Mouse (Mus musculus) heart, adult 2 months (tissue): ENCODE data around the gene Prss8. TPM values are rescaled to one million over a fixed set of nuclear protein-coding genes. Genes with fewer than 3 reads are reported as not detected.
A peak's percentile ranks its signal among the peaks of the same experiment; 100 is the strongest.

Source experiments
- DNase-seq, 2 experiments: peaks; one replicate each; pipeline ENCODE4 v3.0.0; 2021
- H3K27ac ChIP-seq: fragments of 200-600 bp; 2 replicates; pipeline ENCODE4 v1.8.1; 2022
- H3K27me3 ChIP-seq: fragments of 200-500 bp; 2 replicates; pipeline ENCODE4 v1.6.1; 2012; ENCODE audit warnings: mild to moderate bottlenecking, low read length, inconsistent platforms, mixed read lengths; ENCODE audit not compliant: control insufficient read depth, insufficient read depth
- H3K36me3 ChIP-seq: fragments of 200-500 bp; 2 replicates; pipeline ENCODE4 v1.6.1; 2012; ENCODE audit warnings: low read length, inconsistent platforms; ENCODE audit not compliant: control insufficient read depth, insufficient read depth
- H3K4me1 ChIP-seq: fragments of 200-500 bp; 2 replicates; pipeline ENCODE4 v1.6.1; 2011; ENCODE audit warnings: low read length; ENCODE audit not compliant: control insufficient read depth, insufficient read depth
- H3K4me3 ChIP-seq: fragments of 200-600 bp; 2 replicates; pipeline ENCODE4 v1.8.1; 2022
- H3K79me2 ChIP-seq: fragments of 200-500 bp; replicated peaks from 2 replicates; pipeline ENCODE4 v1.6.1; 2012; ENCODE audit warnings: mild to moderate bottlenecking, inconsistent platforms, low read length, moderate library complexity, mixed read lengths; ENCODE audit not compliant: control insufficient read depth, insufficient read depth
- H3K9ac ChIP-seq: fragments of 200-500 bp; 2 replicates; pipeline ENCODE4 v1.6.1; 2012; ENCODE audit warnings: low read depth, mild to moderate bottlenecking, control low read depth, inconsistent platforms, low read length, mixed read lengths
- CTCF ChIP-seq: fragments of 200-600 bp; IDR thresholded peaks from 2 replicates; pipeline ENCODE4 v1.8.1; 2022; ENCODE audit warnings: antibody characterized with exemption, mild to moderate bottlenecking, moderate library complexity
- EP300 ChIP-seq: fragments of 200-500 bp; IDR thresholded peaks from 2 replicates; pipeline ENCODE4 v1.6.1; 2011; ENCODE audit warnings: low read depth, low read length, control low read depth; ENCODE audit not compliant: insufficient read depth
- POLR2A ChIP-seq: fragments of 200-500 bp; IDR thresholded peaks from 2 replicates; pipeline ENCODE4 v1.6.1; 2011; ENCODE audit warnings: mild to moderate bottlenecking, low read depth, low read length, control low read depth; ENCODE audit not compliant: insufficient read depth
- WGBS: fragments of 180-500 bp; shearing (Covaris S2); methylation state at CpG from one replicate; pipeline ENCODE4 v1.1.7; 2018; 5-methylcytosine and 5-hydroxymethylcytosine counted together
- intact Hi-C: fragments of 180-260 bp; cut with DNase I; formaldehyde crosslinking; loops from one replicate; pipeline ENCODE4 v1.15.1; 2025
- polyA plus RNA-seq: library from polyadenylated mRNA; depleted of rRNA; stranded (reverse); fragments of >200 nt; gene quantifications from 2 replicates; pipeline ENCODE4 v1.2.3, GENCODE M21; 2012
- total RNA-seq, 2 experiments: library from RNA; stranded (reverse); gene quantifications; 2 replicates each; pipeline ENCODE4 v1.2.3; 2021

Prss8 gene
- total and polyA plus RNA-seq, 3 experiments = 1.1 TPM; not detected in 2

- TF ChIP-seq POLR2A (peak; percentile 82), CTCF (peak; percentile 61), EP300 (peak; percentile 81)
- peak within 1 kb of the TSS; percentile 59 for H3K9ac ChIP-seq
- peaks cover 2% of the 10 kb centered on the region for H3K4me1 ChIP-seq
- no peaks in the 10 kb centered on the region for H3K27me3 ChIP-seq
- WGBS = under 1% methylated on average over 26 of the region's 26 CpGs
- no peaks in the 10 kb centered on the region for H3K36me3 ChIP-seq
- H3K27ac ChIP-seq = peak within 1 kb of the TSS; percentile 75
- H3K79me2 ChIP-seq = no peaks in the 10 kb centered on the region
- intact Hi-C loops = no loop called here
- H3K4me3 ChIP-seq = peak within 1 kb of the TSS; percentile 72
- DNase-seq = peak; percentile 95 to 97
These were observed 34.5 kb downstream of the Prss8 start, which contains the start of the genes Gm21974 and Vkorc1 for GRCm38 (mm10) chr7:127895442-127895841. Gene Gm21974 (minus strand): TSS chr7:127895454. Gene Vkorc1 (minus strand): TSS chr7:127895617.

GRCm38 (mm10) chr7:127894480-127894879 lies 35.4 kb downstream of the Prss8 start:
- TF ChIP-seq POLR2A (no peak), CTCF (no peak), EP300 (no peak)
- 72% methylated on average over 5 of the region's 5 CpGs for WGBS
- H3K27ac ChIP-seq = no peak overlapping the region; the same call in 1 of the 2 replicates

DNA sequence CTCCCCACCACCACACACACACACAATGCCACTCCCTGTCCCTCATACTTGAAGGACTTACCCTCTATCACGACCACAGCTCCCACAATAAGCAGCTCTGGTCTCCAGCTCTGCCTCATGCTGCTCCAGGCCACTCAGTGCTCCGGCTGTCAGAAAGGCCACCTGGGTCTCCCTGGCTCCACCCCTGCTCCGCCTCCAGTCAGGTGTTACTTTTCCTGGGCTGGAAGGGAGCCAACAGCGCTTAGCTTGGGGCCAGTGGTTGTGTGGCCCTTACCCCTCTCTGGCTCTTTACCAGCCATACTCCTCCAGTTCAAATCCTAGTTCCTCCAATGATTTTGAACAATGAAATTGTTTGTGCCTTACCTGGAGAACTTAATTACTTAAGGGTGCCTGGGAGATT lies 39.1 kb downstream of the Prss8 start, which contains the start of gene Prss53:
Gene Prss53, minus strand, starts transcription at position 173 of the 400 bp plus-strand sequence.
- DNase-seq = no peak
- TF ChIP-seq CTCF = no peak
- no peak for TF ChIP-seq EP300
- TF ChIP-seq POLR2A = no peak
- Histone ChIP-seq H3K27ac (no peak within 1 kb of the TSS), H3K79me2 (no peaks in the 10 kb centered on the region), H3K4me1 (no peaks in the 10 kb centered on the region; the same call in none of the 2 replicates), H3K27me3 (no peaks in the 10 kb centered on the region), H3K9ac (no peak within 1 kb of the TSS), H3K4me3 (no peak within 1 kb of the TSS), H3K36me3 (no peaks in the 10 kb centered on the region)
- 59% methylated on average over 4 of the region's 4 CpGs for WGBS
- intact Hi-C loops = no loop called here

More at GRCm38 (mm10) chr7:127894480-127894879, 35.4 kb downstream of the Prss8 start:
- Histone ChIP-seq H3K36me3 (no peaks in the 10 kb centered on the region), H3K9ac (no peak overlapping the region), H3K27me3 (no peaks in the 10 kb centered on the region), H3K79me2 (no peaks in the 10 kb centered on the region), H3K4me1 (peaks cover 2% of the 10 kb centered on the region), H3K4me3 (peak overlapping the region; percentile 72; the same call in 1 of the 2 replicates)
- intact Hi-C loops = no loop called here
- no peak for DNase-seq

DNA sequence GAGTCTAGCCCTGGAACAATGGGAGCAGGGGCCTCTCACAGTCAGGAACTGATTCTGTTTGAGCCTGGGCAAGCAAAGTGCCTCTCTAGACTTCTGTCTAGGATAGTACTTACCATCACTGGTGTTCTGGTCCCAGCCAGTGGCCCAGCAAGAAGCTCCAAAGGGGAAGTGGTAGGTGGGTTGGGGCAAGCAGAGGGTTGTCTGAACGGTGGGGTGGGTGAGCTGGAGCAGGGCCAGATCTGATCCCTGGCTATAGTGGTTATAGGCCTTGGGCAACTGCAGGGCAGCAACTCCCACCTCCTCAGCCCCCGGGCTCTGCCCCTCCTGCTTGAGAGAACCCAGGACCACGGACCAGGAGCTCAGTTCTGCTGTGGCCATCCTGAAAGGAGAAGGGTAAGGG lies 41.1 kb downstream of the Prss8 start:
- H3K27me3 ChIP-seq = no peaks in the 10 kb centered on the region
- no peak overlapping the region for H3K27ac ChIP-seq
- no peak overlapping the region for H3K4me3 ChIP-seq
- no peak for DNase-seq
- no peaks in the 10 kb centered on the region for H3K79me2 ChIP-seq
- peaks cover 3% of the 10 kb centered on the region for H3K4me1 ChIP-seq
- WGBS = 51% methylated on average over 3 of the region's 3 CpGs
- H3K9ac ChIP-seq = no peak overlapping the region
- TF ChIP-seq EP300 = no peak
- no peak for TF ChIP-seq POLR2A
- no peak for TF ChIP-seq CTCF
- intact Hi-C loops = no loop called here
- no peaks in the 10 kb centered on the region for H3K36me3 ChIP-seq

DNA sequence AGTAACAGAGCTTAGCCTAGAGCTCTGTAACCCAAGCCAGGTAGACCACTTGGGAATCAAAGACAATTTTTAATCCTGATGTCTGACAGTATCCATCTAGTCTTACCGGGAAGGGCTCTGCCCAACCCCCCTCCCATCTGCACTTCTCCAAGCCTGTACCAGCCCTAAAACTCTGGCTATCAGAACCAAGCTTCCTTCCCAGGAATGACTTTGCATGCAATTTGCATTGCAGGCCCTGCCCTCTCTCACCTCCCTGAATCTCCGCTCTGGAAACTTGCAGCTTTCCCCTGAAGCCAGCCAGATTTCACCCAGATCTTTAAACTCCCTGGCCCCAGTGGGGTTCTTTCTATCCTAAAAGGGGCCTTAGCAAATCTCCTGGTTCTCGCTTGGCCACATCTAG lies 42.1 kb downstream of the Prss8 start:
- Histone ChIP-seq H3K36me3 (no peaks in the 10 kb centered on the region), H3K4me3 (no peak overlapping the region), H3K4me1 (peaks cover 3% of the 10 kb centered on the region), H3K79me2 (peaks cover 2% of the 10 kb centered on the region), H3K27ac (no peak overlapping the region), H3K27me3 (no peaks in the 10 kb centered on the region), H3K9ac (no peak overlapping the region)
- TF ChIP-seq CTCF (no peak), EP300 (no peak), POLR2A (no peak)
- 80% methylated on average over 3 of the region's 3 CpGs for WGBS
- no peak for DNase-seq
- intact Hi-C loops = no loop called here

DNA sequence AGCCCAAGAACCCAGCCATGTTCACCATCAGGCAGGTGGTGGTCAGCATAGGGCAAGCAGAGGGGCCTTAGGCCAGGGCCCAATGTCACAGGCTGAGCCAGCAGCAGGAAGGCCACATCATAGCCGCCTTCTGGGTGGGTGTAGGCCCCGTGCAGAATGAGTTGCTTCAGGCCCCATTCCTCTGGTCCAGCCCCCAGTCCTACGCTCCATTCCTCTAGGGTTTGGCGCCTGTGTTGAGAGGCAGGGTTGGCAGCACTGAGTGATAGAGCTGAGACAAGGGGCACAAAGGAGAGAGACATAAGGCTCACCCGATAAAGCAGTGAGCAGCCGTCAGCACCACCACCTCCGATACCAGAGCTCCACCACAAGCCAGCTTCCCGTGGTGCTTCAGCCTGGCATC lies 42.7 kb downstream of the Prss8 start:
- DNase-seq = no peak
- 76% methylated on average over 8 of the region's 8 CpGs for WGBS
- Histone ChIP-seq H3K4me1 (peaks cover 3% of the 10 kb centered on the region), H3K4me3 (no peak overlapping the region), H3K79me2 (peaks cover 3% of the 10 kb centered on the region), H3K27me3 (no peaks in the 10 kb centered on the region), H3K9ac (no peak overlapping the region), H3K36me3 (no peaks in the 10 kb centered on the region), H3K27ac (no peak overlapping the region)
- intact Hi-C loops = no loop called here
- TF ChIP-seq POLR2A (no peak), CTCF (no peak), EP300 (no peak)
